Mouse (Mus musculus) cerebellum, adult 18-20 months (tissue): ENCODE measurements around the gene Notum.

Experiments used
- DNase-seq, 2 experiments: peaks; one replicate each; pipeline ENCODE4 v3.0.0; 2021

Gene Notum

GRCm38 (mm10) chr11:120672687-120673593 lies 12.0 kb upstream of the Notum start, which contains the start of gene Aspscr1:
TSS of gene Aspscr1 (plus strand) at chr11:120672973.
- peak; percentile 94 for DNase-seq

- DNase-seq = no peak
Observed at GRCm38 (mm10) chr11:120666617-120667016, 5.6 kb upstream of the Notum start.

GRCm38 (mm10) chr11:120665406-120665805 lies 4.4 kb upstream of the Notum start:
- no peak for DNase-seq

- DNase-seq = no peak
Observed at GRCm38 (mm10) chr11:120663714-120664113, 2.7 kb upstream of the Notum start.

- no peak for DNase-seq
Observed at GRCm38 (mm10) chr11:120662759-120663158, 1.8 kb upstream of the Notum start.

- DNase-seq = no peak
Observed at GRCm38 (mm10) chr11:120660301-120661075, 487 bp downstream of the Notum start.

- no peak for DNase-seq
Observed at GRCm38 (mm10) chr11:120659509-120660300, 1.3 kb downstream of the Notum start.

- peak; percentile 60 to 74 for DNase-seq
Observed at GRCm38 (mm10) chr11:120658876-120659410, 2.0 kb downstream of the Notum start.

- no peak for DNase-seq
Observed at GRCm38 (mm10) chr11:120657301-120657700, 3.7 kb downstream of the Notum start.

GRCm38 (mm10) chr11:120654741-120655140 lies 6.2 kb downstream of the Notum start:
- DNase-seq = no peak

GRCm38 (mm10) chr11:120651872-120652271 lies 9.1 kb downstream of the Notum start:
- no peak for DNase-seq

GRCm38 (mm10) chr11:120648001-120648476 lies 12.9 kb downstream of the Notum start, which contains the start of gene Myadml2:
TSS of gene Myadml2 (minus strand) at chr11:120648158.
- DNase-seq = peak; percentile 51 to 65

GRCm38 (mm10) chr11:120647047-120647830 lies 13.7 kb downstream of the Notum start:
- DNase-seq = peak in 1 of 2 experiments; percentile 26

GRCm38 (mm10) chr11:120643601-120643987 lies 17.4 kb downstream of the Notum start, which contains the start of gene Pycr1:
TSS of gene Pycr1 (minus strand) at chr11:120643769.
- peak; percentile 92 to 97 for DNase-seq

- peak in 1 of 2 experiments; percentile 31 for DNase-seq
Observed at GRCm38 (mm10) chr11:120642939-120643600, 17.9 kb downstream of the Notum start.

GRCm38 (mm10) chr11:120641869-120642268 lies 19.1 kb downstream of the Notum start:
- DNase-seq = no peak

- no peak for DNase-seq
Observed at GRCm38 (mm10) chr11:120641255-120641654, 19.7 kb downstream of the Notum start.

GRCm38 (mm10) chr11:120634810-120635209 lies 26.2 kb downstream of the Notum start:
- no peak for DNase-seq

GRCm38 (mm10) chr11:120633520-120634343 lies 27.2 kb downstream of the Notum start, which contains the start of gene Mafg:
TSS of gene Mafg (minus strand) at chr11:120633600.
- DNase-seq = peak; percentile 94 to 95
